ENCODE assay signal across 18 mouse cellular contexts in the genomic region with DNA sequence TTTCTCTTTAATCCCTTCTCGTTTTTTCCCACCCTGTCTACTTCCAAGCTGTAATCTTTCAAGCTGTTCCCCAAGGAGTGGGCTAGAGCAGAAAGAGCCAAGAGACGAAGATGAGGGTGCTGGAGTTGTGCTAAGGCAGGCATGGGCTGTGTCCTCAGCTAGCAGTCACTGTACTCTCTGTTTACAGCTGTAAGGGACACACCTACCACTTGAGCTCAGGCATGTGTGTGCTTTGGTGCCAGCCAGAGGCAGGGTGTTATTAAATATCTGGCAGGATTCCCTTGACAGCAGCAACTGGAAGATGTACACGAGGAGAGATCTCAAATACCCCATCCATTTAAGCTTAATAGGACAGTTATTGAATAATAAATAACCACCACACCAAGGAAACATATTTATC.
DNase-seq lines count a peak whose midpoint lies in the region; ATAC-seq and TF ChIP-seq lines count a peak whose summit lies in the region.
"Had no signal": no experiment of that assay in that cellular context is flagged by ENCODE, and none has a peak within 500 bp of the region (broad histone marks: within the 10 kb centered on the region; RNA-seq: fewer than 3 reads in every experiment).

No protein-coding gene starts in this region.

- DNase-seq in heart, adult 11 months: peak; percentile 94
- DNase-seq in midbrain, postnatal 0 days (ENCODE audit: low spot score): no peak
- peak; percentile 64 for DNase-seq in heart, postnatal 0 days (ENCODE audit: low spot score)
- no peak for DNase-seq in MN1 (ENCODE audit: low spot score)
- DNase-seq in liver, postnatal 0 days: no peak
- DNase-seq: adrenal gland, postnatal 10 days; B cell, adult 2 months; cerebellum, adult 9-10 months; right cerebral cortex, postnatal 4 days had no signal

- ATAC-seq in heart, embryonic 11.5 days (replicated peaks; ENCODE audit: insufficient number of reproducible peaks, low FRiP score, low TSS enrichment): no peak
- no peak for ATAC-seq in midbrain, postnatal 0 days (ENCODE audit: low FRiP score)
- ATAC-seq in midbrain, embryonic 16.5 days: no peak
- peak; percentile 79 for ATAC-seq in heart, postnatal 0 days (ENCODE audit: insufficient read depth, low read depth)
- no peak for ATAC-seq in liver, postnatal 0 days
- ATAC-seq: intestine, postnatal 0 days; liver, embryonic 12.5 days had no signal

- no peak for TF ChIP-seq CTCF in midbrain, postnatal 0 days (IDR thresholded peaks at IDR 0.05)
- no peak for TF ChIP-seq CTCF in heart, postnatal 0 days (IDR thresholded peaks at IDR 0.05; ENCODE audit: low read depth)
- TF ChIP-seq CTCF in liver, postnatal 0 days (IDR thresholded peaks at IDR 0.05; ENCODE audit: low read depth): no peak

- no peak overlapping the region for H3K9ac ChIP-seq in heart, embryonic 11.5 days (ENCODE audit: low read depth, low read length)
- no peak overlapping the region for H3K9ac ChIP-seq in midbrain, postnatal 0 days (replicated peaks; ENCODE audit: low read length, poor library complexity, severe bottlenecking)
- no peak overlapping the region for H3K9ac ChIP-seq in midbrain, embryonic 16.5 days (ENCODE audit: low read depth, low read length)
- H3K9ac ChIP-seq in heart, postnatal 0 days (replicated peaks; ENCODE audit: low read depth, low read length): no peak overlapping the region
- H3K9ac ChIP-seq in liver, postnatal 0 days (replicated peaks): no peak overlapping the region
- H3K9ac ChIP-seq: embryonic facial prominence, embryonic 15.5 days; hindbrain, embryonic 14.5 days; liver, embryonic 12.5 days; neural tube, embryonic 15.5 days had no signal

- H3K9me3 ChIP-seq in heart, embryonic 11.5 days (replicated peaks; ENCODE audit: control insufficient read depth, low read length): no peaks in the 10 kb centered on the region
- H3K9me3 ChIP-seq in midbrain, postnatal 0 days (ENCODE audit: low read length): no peaks in the 10 kb centered on the region
- H3K9me3 ChIP-seq in midbrain, embryonic 16.5 days (replicated peaks; ENCODE audit: control insufficient read depth, low read length, poor library complexity, severe bottlenecking): no peaks in the 10 kb centered on the region
- no peaks in the 10 kb centered on the region for H3K9me3 ChIP-seq in heart, postnatal 0 days (replicated peaks; ENCODE audit: control insufficient read depth, low read length)
- no peaks in the 10 kb centered on the region for H3K9me3 ChIP-seq in liver, postnatal 0 days (ENCODE audit: low read length)
- H3K9me3 ChIP-seq: embryonic facial prominence, embryonic 15.5 days; forebrain, embryonic 10.5 days; liver, embryonic 12.5 days; neural tube, embryonic 15.5 days had no signal

- H3K4me2 ChIP-seq in heart, embryonic 11.5 days: no peak overlapping the region
- no peak overlapping the region for H3K4me2 ChIP-seq in midbrain, postnatal 0 days (ENCODE audit: low read depth, low read length, poor library complexity, severe bottlenecking)
- no peak overlapping the region for H3K4me2 ChIP-seq in midbrain, embryonic 16.5 days (ENCODE audit: low read length)
- H3K4me2 ChIP-seq in heart, postnatal 0 days (ENCODE audit: low read depth, low read length): no peak overlapping the region
- H3K4me2 ChIP-seq in liver, postnatal 0 days (ENCODE audit: low read depth, low read length): no peak overlapping the region
- H3K4me2 ChIP-seq: embryonic facial prominence, embryonic 15.5 days; hindbrain, embryonic 14.5 days; liver, embryonic 12.5 days; midbrain, embryonic 11.5 days; neural tube, embryonic 15.5 days had no signal

- H3K27ac ChIP-seq in heart, embryonic 11.5 days (ENCODE audit: low read depth, low read length): no peak overlapping the region
- peak overlapping the region; percentile 8; the same call in 1 of the 2 replicates for H3K27ac ChIP-seq in midbrain, postnatal 0 days (ENCODE audit: low read depth, low read length)
- H3K27ac ChIP-seq in midbrain, embryonic 16.5 days (ENCODE audit: low read length): no peak overlapping the region
- no peak overlapping the region for H3K27ac ChIP-seq in heart, postnatal 0 days (ENCODE audit: low read depth)
- no peak overlapping the region for H3K27ac ChIP-seq in liver, postnatal 0 days (ENCODE audit: low read depth)
- H3K27ac ChIP-seq: embryonic facial prominence, embryonic 15.5 days; forebrain, embryonic 10.5 days; hindbrain, embryonic 14.5 days; liver, embryonic 12.5 days had no signal

- no peak for TF ChIP-seq EP300 in heart, postnatal 0 days (IDR thresholded peaks at IDR 0.05; ENCODE audit: low read depth)
- TF ChIP-seq EP300 in liver, postnatal 0 days (IDR thresholded peaks at IDR 0.05; ENCODE audit: low read depth): no peak

- no peak overlapping the region for H3K4me3 ChIP-seq in heart, embryonic 11.5 days (ENCODE audit: low read depth, low read length)
- no peak overlapping the region for H3K4me3 ChIP-seq in midbrain, postnatal 0 days (ENCODE audit: low read depth, low read length)
- H3K4me3 ChIP-seq in midbrain, embryonic 16.5 days (ENCODE audit: low read depth, low read length): no peak overlapping the region
- H3K4me3 ChIP-seq in heart, postnatal 0 days (ENCODE audit: low read depth, low read length): no peak overlapping the region
- H3K4me3 ChIP-seq in liver, postnatal 0 days (ENCODE audit: low read depth, low read length): no peak overlapping the region
- H3K4me3 ChIP-seq: embryonic facial prominence, embryonic 15.5 days; forebrain, embryonic 10.5 days; liver, embryonic 12.5 days; neural tube, embryonic 15.5 days had no signal

- 35% methylated on average over 3 of the region's 3 CpGs for WGBS in heart, embryonic 11.5 days (ENCODE audit: insufficient replicate concordance)
- 28% methylated on average over 3 of the region's 3 CpGs for WGBS in midbrain, postnatal 0 days
- WGBS in midbrain, embryonic 16.5 days: 34% methylated on average over 3 of the region's 3 CpGs
- 14% methylated on average over 3 of the region's 3 CpGs for WGBS in heart, postnatal 0 days
- 50% methylated on average over 3 of the region's 3 CpGs for WGBS in liver, postnatal 0 days (ENCODE audit: insufficient replicate concordance)

- no peaks in the 10 kb centered on the region for H3K36me3 ChIP-seq in heart, embryonic 11.5 days (ENCODE audit: control insufficient read depth, insufficient read depth, low read length)
- no peaks in the 10 kb centered on the region for H3K36me3 ChIP-seq in midbrain, postnatal 0 days (ENCODE audit: insufficient read depth, low read length)
- H3K36me3 ChIP-seq in midbrain, embryonic 16.5 days (ENCODE audit: control insufficient read depth, insufficient read depth, low read length): no peaks in the 10 kb centered on the region
- no peaks in the 10 kb centered on the region for H3K36me3 ChIP-seq in heart, postnatal 0 days (replicated peaks; ENCODE audit: control insufficient read depth, insufficient read depth, low read length)
- H3K36me3 ChIP-seq in liver, postnatal 0 days (replicated peaks; ENCODE audit: insufficient read depth, low read length): no peaks in the 10 kb centered on the region
- H3K36me3 ChIP-seq: embryonic facial prominence, embryonic 15.5 days; forebrain, embryonic 10.5 days; liver, embryonic 12.5 days; neural tube, embryonic 15.5 days had no signal

- no peaks in the 10 kb centered on the region for H3K27me3 ChIP-seq in heart, embryonic 11.5 days (ENCODE audit: control insufficient read depth, insufficient read depth, low read length)
- H3K27me3 ChIP-seq in midbrain, postnatal 0 days (ENCODE audit: insufficient read depth, low read length): no peaks in the 10 kb centered on the region
- H3K27me3 ChIP-seq in midbrain, embryonic 16.5 days (ENCODE audit: control insufficient read depth, insufficient read depth, low read depth, low read length): no peaks in the 10 kb centered on the region
- no peaks in the 10 kb centered on the region for H3K27me3 ChIP-seq in heart, postnatal 0 days (ENCODE audit: control insufficient read depth, insufficient read depth, low read length)
- H3K27me3 ChIP-seq in liver, postnatal 0 days (ENCODE audit: insufficient read depth, low read length): no peaks in the 10 kb centered on the region
- H3K27me3 ChIP-seq: embryonic facial prominence, embryonic 15.5 days; liver, embryonic 12.5 days; neural tube, embryonic 15.5 days had no signal

- H3K4me1 ChIP-seq in heart, embryonic 11.5 days (ENCODE audit: control insufficient read depth, insufficient read depth, low read length): peaks cover 14% of the 10 kb centered on the region
- H3K4me1 ChIP-seq in midbrain, postnatal 0 days (ENCODE audit: insufficient read depth, low read length): peaks cover 5% of the 10 kb centered on the region
- peaks cover 7% of the 10 kb centered on the region for H3K4me1 ChIP-seq in midbrain, embryonic 16.5 days (ENCODE audit: control insufficient read depth, insufficient read depth, low read length)
- peaks cover 6% of the 10 kb centered on the region; the same call in 1 of the 2 replicates for H3K4me1 ChIP-seq in heart, postnatal 0 days (ENCODE audit: control insufficient read depth, insufficient read depth)
- no peaks in the 10 kb centered on the region for H3K4me1 ChIP-seq in liver, postnatal 0 days (ENCODE audit: insufficient read depth)
- H3K4me1 ChIP-seq: forebrain, embryonic 10.5 days; liver, embryonic 12.5 days had no signal

Comparison
In these comparisons a context has a peak if more than half of its experiments do, and no peak if none do; other contexts are left out.
1. DNase-seq: peak in heart, adult 11 months (single experiment) and heart, postnatal 0 days (single experiment); none in midbrain, postnatal 0 days (single experiment), MN1 (single experiment) and liver, postnatal 0 days (single experiment).